Mouse (Mus musculus): ENCODE data around the gene Ppdpf. TPM values are rescaled to one million over a fixed set of nuclear protein-coding genes. Genes with fewer than 3 reads are reported as not detected.
"Not testable (repeated sequence)": the region's sequence is repeated elsewhere in the genome, so short reads cannot be mapped to it uniquely, and the experiment has no call there.

The Ppdpf gene
- total RNA-seq, 2 experiments from 2014 or later, result 92.0 to 106 TPM

DNA sequence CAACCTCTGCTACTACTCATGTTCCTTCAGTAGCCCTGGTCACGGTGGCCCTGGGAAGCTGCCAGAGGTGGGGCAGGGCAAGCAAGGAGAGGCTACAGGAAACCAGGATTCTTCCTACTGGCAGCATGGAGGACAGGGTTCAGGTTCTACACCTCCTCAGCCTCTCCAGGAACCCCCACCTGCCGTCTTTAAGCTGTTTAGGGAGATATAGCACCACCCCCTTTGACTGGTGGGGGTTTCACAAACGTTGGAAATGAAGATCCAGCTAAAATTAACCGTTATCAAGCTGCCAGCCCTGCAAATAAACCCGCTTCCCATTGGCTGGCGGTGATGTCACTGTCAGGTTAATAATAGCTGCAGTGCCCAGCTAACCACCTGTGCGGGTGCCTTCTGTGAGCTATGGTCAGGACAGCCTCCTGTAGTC, 27.9 kb upstream of the Ppdpf start:
- no peak for DNase-seq

DNA sequence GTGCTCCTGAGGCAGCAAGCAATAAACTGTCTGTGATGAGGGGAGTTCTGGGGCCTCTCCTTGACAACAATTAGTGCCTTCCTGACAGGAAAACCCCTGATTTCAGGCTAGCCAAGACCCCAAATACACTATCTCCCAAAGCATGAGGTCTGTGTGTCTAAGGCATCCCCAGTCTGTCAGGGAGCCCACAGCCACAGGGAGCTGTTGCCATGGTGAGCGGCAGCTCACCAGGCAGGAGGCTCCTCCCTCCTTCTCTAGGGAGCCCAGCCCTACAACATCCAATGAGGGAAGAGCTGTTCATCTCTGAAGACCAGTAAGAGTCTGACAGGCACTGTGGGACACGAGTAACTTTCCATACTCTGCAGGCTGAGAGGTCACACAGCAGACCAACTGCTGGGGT, 27.3 kb upstream of the Ppdpf start:
- peak in 1 of 2 experiments; percentile 71 for DNase-seq

DNA sequence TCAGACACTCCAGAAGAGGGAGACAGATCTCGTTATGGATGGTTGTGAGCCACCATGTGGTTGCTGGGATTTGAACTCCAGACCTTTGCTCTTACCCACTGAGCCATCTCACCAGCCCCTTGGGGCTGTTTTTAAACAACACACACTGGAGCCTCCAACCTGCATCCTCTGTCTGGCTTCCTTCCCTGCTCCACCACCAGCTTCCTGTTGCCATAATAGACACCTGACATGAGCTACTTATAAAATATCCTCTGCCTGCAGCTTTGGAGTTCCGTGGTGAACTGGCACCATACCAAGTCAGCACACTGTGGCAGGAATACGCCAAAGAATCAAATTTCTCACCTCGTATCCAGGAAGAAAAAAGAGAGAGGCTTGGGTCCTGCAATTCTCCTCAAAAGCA, 26.2 kb upstream of the Ppdpf start:
- DNase-seq, result no peak

DNA sequence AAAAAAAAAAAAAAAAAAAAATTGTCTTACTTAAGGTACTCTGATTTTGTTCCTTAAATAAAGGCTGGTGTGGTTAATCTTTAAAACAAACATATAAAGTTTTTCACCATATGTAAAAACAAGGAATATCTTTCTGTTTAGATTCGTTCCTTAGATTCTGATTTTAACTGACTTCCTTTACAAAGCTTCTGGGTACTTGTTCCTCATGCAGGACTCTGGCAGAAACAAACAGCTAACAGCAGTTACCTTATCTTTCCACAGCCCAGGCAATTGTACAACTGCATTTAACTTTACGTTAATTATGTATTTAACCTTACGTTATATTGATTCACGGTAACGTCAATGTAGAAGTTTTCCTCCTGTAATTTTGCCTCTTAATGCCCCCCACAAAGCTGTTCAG, 20.6 kb upstream of the Ppdpf start:
- DNase-seq, result no peak

DNA sequence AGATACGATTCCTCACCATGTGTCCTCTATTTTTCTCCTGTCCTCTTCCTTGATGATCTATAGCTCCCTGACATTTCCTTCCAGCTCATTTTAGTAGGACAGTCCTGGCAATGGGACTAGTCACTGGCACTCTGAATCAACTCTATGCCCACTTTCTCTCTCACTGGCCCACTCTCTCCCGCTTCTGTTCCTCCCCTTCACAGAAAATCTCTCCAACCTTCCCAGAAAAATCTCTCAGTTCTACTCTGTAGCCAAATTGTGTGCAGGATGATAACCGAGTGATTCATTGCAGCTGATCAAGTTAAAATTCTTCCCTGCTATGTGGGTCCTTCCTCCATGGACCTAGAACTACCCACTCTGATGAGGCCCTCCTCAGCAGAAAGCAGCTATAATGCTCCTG, 12.4 kb upstream of the Ppdpf start:
- no peak for DNase-seq

DNA sequence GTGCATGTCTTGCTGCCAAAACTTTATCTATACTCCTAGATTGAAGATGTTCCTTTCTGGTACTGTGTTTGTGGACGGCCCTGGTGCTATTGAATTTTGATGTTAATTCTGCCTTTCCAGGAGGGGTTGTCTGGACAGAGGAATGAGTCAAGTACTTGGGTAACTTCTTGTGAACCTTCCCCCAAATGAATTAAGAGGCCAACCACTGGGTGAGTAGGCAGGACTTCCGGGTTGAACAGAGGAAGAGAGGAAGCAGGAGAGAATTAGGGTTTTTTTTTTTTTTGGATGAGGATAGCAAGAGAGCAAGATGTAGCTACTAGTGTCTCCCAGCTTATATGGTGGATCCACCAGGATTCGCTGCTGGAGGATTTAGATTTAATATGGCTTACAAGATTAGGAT, 9.0 kb upstream of the Ppdpf start:
- DNase-seq, result no peak

GRCm38 (mm10) chr2:181178471-181178870, 8.6 kb upstream of the Ppdpf start:
- no peak for DNase-seq

DNA sequence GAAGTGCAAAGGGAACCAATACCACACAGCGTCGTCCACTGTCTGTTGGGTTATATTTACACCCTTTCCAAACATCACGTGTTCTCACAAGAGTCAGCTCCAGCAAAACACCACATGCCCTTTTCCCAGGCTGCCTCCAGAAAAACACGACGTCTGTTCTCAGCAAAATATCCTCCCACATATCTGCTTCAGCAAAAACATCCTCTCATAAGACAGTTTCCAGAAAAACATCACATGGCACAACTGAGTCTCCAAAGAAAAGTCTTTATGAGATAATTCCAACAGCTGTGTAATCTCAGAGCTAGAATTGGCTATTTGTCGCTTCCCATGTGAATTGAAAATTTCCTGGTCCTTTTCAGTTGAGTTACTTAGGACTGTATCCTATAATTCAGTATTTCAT, 6.1 kb upstream of the Ppdpf start:
- DNase-seq, result peak in 1 of 2 experiments; percentile 26

GRCm38 (mm10) chr2:181186635-181187034, 412 bp upstream of the Ppdpf start:
- DNase-seq, result peak; percentile 87

DNA sequence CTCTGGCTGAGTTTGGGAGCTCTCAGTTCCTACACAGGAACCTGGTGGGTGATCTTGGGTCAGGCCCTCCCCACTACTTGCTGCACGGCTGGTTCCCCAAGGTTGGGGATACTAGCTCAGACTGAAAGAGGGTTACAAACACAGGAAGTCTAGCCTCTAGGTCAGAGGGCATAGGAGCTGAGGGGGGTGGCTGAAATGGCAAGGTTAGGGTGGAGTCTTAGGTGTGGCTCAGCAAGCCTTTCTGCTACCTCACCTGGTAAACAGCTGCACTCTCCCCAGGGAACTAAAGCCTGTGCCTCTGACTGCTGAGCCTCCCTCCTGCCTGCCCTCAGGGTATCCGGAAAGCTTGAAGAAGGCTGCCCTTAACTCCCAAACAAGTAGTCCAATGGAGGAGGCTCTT, 1.6 kb downstream of the Ppdpf start:
- no peak for DNase-seq

DNA sequence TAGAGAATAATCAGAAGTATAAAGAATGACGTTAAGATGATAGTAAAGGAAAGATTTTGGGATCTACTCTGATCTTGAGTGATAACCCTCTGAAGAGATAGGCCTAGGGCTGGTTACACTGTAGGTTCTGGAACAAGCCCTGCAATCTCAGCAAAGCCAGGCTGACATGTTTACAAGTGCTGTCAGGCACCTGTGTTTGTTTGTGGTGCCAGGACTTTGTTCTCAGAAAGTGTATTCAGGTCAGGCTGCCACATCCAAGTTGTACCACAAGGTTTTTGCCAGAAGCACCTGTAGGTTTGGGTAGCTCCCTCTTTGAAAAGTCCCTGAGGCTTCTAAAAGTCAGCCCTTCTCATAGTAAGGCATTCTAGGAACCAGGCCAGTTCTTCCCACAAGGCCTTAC, 2.3 kb downstream of the Ppdpf start:
- DNase-seq, result no peak

- not testable (repeated sequence) for DNase-seq
Measured at GRCm38 (mm10) chr2:181191385-181191784, 4.3 kb downstream of the Ppdpf start.

GRCm38 (mm10) chr2:181191936-181192335, 4.9 kb downstream of the Ppdpf start:
- no peak for DNase-seq

- DNase-seq, result no peak
Measured at GRCm38 (mm10) chr2:181193044-181193443, 6.0 kb downstream of the Ppdpf start.

GRCm38 (mm10) chr2:181196628-181197300, 9.7 kb downstream of the Ppdpf start:
- no peak for DNase-seq

DNA sequence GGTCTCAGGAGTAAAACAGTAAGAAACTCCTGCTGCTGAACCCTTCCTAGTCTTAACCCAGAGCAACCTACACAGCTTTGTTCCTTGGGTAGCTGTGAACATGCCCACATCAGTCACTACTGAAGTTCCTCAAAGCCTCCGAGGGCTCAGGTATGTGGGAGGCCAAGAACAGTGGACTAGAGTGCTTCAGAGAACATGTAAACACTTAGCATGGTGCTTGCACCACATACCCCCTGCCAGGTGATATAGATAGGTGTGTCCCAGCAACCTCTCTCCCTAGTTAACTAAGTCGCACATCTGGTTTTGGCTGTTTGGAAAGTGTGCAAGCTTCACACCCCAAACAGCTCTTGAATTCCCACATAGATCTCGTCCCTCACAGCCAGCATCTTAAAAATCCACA, 14.6 kb downstream of the Ppdpf start:
- DNase-seq, result no peak

GRCm38 (mm10) chr2:181202422-181202821, 15.4 kb downstream of the Ppdpf start, which contains the start of gene Ptk6:
Gene Ptk6 (minus strand): TSS chr2:181202789.
- DNase-seq, result no peak

DNA sequence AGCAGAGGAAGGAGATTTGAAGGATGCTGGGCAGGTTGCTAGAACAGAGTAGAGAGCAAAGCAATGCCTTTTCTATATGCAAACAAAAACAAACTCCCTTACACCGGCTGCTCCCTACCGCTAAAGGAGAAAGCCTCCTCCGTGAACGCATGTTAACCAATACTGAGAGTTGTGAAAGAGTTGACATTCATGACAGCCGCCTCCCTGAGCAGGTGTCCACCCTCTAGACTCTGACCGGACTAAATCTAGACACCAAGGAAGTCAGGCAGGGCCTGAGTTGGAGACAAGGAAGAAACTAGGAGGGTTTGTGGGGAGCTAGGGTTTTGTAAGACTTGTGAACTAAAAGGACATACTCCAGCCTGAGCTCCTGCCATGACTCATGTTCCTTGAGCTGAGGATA, 15.8 kb downstream of the Ppdpf start:
- DNase-seq, result no peak

DNA sequence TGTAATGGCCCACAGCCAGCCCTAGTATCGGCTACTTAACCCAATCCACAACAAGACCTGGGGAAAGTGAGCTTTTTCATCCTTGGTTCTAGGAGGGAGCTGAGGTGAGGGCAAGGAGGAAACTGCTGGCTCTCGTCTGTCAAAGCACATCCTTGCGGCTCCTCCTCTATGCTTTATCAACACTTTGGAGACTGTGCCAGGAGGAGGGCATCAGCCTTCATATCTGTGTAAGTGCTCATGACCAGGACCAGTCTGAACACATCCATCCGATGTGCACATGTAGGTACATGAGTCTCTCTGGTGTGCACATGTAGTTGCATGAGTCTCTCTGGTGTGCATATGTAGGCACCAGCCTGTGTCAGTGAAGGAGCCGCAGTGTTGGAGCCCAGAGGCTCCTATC, 18.6 kb downstream of the Ppdpf start:
- DNase-seq, result no peak

DNA sequence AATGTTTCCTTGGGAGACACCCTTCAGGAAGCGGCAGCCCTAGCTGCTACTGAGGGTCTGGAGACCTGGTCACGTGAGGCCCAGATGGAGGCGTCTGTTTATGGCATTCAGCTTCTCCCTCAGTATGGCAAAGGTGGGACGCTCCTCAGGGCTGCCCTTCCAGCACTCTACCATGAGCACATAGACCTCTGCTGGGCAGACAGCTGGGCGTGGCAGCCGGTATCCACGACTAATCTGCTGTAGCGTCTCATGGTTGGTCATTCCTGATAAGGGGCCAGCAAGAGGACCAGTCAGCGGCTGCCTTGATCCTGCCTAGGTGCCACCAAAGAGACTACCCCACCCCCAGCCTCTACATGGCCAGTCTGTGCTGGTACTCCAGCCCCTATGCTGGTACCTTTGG, 19.1 kb downstream of the Ppdpf start:
- no peak for DNase-seq

GRCm38 (mm10) chr2:181212389-181213020, 25.5 kb downstream of the Ppdpf start:
- no peak for DNase-seq

- no peak for DNase-seq
Measured at GRCm38 (mm10) chr2:181213021-181213445, 26.0 kb downstream of the Ppdpf start, which contains the start of gene Srms. Gene Srms (minus strand): TSS chr2:181213185.

GRCm38 (mm10) chr2:181216037-181216436, 29.0 kb downstream of the Ppdpf start:
- no peak for DNase-seq

DNA sequence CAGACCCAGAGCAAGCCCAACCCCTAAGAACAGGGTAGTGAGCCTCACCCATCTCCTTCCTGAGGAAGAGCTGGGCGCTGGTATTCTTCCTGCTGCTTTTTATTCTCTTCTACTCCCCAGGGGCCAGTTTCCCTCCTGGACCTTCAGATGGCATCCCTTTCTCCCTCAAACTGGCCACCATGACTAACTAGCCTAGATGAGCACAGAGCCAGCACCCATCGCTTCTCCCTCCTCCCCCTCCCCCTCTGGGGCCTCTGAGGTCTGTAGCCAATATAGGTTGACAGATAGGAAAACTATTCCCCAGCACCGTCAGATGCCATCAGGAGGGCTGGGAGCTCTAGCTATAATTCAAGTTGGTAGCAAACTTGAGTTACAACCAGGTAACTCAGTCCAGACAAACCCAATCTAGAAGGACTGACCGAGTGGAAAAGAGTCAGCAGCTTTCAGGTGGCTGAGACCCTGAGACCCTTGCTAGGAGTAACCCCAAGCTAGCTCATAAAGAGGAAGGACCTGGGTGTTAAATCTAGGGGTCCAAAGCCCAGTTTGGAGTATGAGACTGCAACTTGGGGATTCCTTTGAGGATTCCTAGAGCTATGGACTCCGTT, 31.9 kb downstream of the Ppdpf start:
- no peak for DNase-seq

All from layer of hippocampus, postnatal 36 days (tissue).